Mouse (Mus musculus) forebrain, embryonic 11.5 days (tissue): ENCODE measurements around the gene Plekhh2. TPM values are rescaled to one million over a fixed set of nuclear protein-coding genes. Genes with fewer than 3 reads are reported as not detected.

ENCODE experiments used
- ATAC-seq: fragments of 200-750 bp; cut with Nextera tagmentation; replicated peaks from 2 replicates; pipeline ENCODE4 v1.8.0; 2017; ENCODE audit warnings: moderate TSS enrichment; ENCODE audit not compliant: low FRiP score
- DNase-seq: peaks from one replicate; pipeline ENCODE4 v3.0.0-alpha.2; 2017; ENCODE audit warnings: low spot score
- H3K27ac ChIP-seq: fragments of 300-500 bp; sonication (generic); 2 replicates; pipeline ENCODE4 v1.5.1; 2014; ENCODE audit warnings: low read depth, low read length
- H3K27me3 ChIP-seq: fragments of 300-500 bp; sonication (generic); 2 replicates; pipeline ENCODE4 v1.6.1; 2014; ENCODE audit warnings: mild to moderate bottlenecking, low read length, mixed read lengths; ENCODE audit not compliant: control insufficient read depth, insufficient read depth
- H3K36me3 ChIP-seq: fragments of 300-500 bp; sonication (generic); 2 replicates; pipeline ENCODE4 v1.6.1; 2014; ENCODE audit warnings: mild to moderate bottlenecking, low read length, moderate library complexity, mixed read lengths; ENCODE audit not compliant: control insufficient read depth, insufficient read depth
- H3K4me1 ChIP-seq: fragments of 300-500 bp; sonication (generic); replicated peaks from 2 replicates; pipeline ENCODE4 v1.6.1; 2014; ENCODE audit warnings: low read length, mixed read lengths; ENCODE audit not compliant: control insufficient read depth, insufficient read depth
- H3K4me2 ChIP-seq: fragments of 300-500 bp; sonication (generic); 2 replicates; pipeline ENCODE4 v1.6.1; 2014; ENCODE audit warnings: low read depth, mild to moderate bottlenecking, low read length, moderate library complexity, mixed read lengths; ENCODE audit not compliant: severe bottlenecking
- H3K4me3 ChIP-seq: fragments of 300-500 bp; sonication (generic); 2 replicates; pipeline ENCODE4 v1.5.1; 2014; ENCODE audit warnings: low read depth, low read length
- H3K9ac ChIP-seq: fragments of 300-500 bp; sonication (generic); 2 replicates; pipeline ENCODE4 v1.6.1; 2014; ENCODE audit warnings: low read length
- H3K9me3 ChIP-seq: fragments of 300-500 bp; sonication (generic); 2 replicates; pipeline ENCODE4 v1.6.1; 2016; ENCODE audit warnings: low read length, mixed read lengths; ENCODE audit not compliant: control insufficient read depth
- WGBS: fragments of 180-500 bp; shearing (Covaris S2); extraction: QIAGEN DNeasy Blood & Tissue Kit; methylation state at CpG from one replicate; pipeline ENCODE4 v1.1.7; 2014; 5-methylcytosine and 5-hydroxymethylcytosine counted together
- polyA plus RNA-seq: library from polyadenylated mRNA; unstranded; fragments of >200 nt; fragmentation: Nextera tagmentation; extraction: Ambion mirVana; gene quantifications from 2 replicates; pipeline ENCODE4 v1.2.1, GENCODE M21; 2014

Gene Plekhh2
- polyA plus RNA-seq, 1 experiment from 2014 or later = 3.5 TPM

DNA sequence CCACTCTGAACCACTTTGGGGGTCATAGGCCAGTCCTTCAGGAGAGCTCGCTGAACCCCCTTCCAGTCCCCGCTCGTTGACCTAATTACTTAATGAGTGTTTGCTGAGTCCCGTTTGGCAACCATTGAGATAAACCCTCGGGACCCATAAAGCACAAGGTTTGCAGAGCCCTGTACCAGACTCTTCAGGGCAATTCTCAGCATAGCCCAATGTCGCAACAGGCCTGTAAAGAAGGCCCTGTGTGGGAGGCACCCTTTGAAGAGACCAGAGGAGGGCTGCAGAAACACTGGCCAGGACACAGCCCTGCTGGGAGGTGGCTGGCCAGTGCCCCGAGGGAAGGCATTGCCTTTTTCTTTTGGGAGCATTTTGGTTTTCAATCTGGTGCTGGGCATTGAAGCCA is 100.3 kb downstream of the Plekhh2 start:
- no peak overlapping the region for H3K4me3 ChIP-seq
- H3K27me3 ChIP-seq = no peaks in the 10 kb centered on the region
- H3K4me2 ChIP-seq = no peak overlapping the region
- H3K9me3 ChIP-seq = peaks cover 4% of the 10 kb centered on the region; the same call in 1 of the 2 replicates
- no peak overlapping the region for H3K9ac ChIP-seq
- DNase-seq = no peak
- WGBS = 84% methylated on average over 7 of the region's 7 CpGs
- no peak overlapping the region for H3K27ac ChIP-seq
- H3K4me1 ChIP-seq = no peaks in the 10 kb centered on the region
- no peak for ATAC-seq
- no peaks in the 10 kb centered on the region for H3K36me3 ChIP-seq

DNA sequence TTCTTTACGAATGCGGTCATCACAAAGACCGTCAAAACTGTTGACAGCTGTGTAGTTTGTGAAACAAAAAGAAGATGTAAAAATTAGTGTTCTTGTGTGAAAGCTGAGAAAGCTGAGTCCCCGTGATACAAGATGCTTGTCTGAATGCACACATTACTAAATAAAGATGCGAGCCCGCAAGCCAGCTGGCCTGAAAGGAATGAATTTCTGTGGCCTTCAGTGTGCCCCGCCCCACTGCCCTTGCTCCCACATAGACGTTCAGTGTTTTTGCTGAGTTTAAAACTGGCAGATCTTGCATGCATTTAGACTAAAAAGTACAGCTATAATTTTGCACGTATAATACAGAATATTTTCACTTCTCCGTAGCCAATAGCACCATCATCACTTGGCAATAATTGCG is 104.1 kb downstream of the Plekhh2 start:
- no peak overlapping the region for H3K27ac ChIP-seq
- no peak for DNase-seq
- H3K9ac ChIP-seq = no peak overlapping the region

DNA sequence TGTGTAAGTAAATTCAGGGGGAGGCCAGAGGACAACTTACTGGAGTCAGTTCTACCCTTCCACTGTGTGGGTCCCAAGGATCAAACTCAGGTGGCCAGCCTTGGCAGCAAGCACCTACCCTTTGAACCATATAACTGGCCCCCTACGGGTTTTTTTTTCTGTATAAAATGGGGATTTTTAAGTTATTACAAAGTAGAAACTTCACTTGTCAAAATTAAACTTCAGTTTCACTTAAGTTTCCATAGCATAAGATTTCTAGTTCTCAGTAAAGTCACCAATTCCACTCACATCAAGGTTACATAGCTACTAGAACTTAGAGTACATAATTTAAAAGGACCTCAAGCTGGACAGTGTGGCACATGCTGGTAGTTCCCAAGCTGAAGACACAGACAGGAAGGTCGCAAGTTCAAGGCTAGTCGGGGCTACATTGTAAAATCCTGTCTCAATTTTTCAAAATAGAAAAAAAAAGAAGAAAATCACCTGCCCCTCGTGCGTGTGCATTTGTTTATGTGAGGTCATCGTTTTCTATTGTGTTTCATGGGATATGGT is 104.9 kb downstream of the Plekhh2 start:
- H3K9me3 ChIP-seq = peaks cover 4% of the 10 kb centered on the region; the same call in 1 of the 2 replicates
- H3K4me1 ChIP-seq = no peaks in the 10 kb centered on the region
- no peaks in the 10 kb centered on the region for H3K36me3 ChIP-seq
- no peak overlapping the region for H3K4me3 ChIP-seq
- DNase-seq = no peak
- no peak overlapping the region for H3K9ac ChIP-seq
- no peaks in the 10 kb centered on the region for H3K27me3 ChIP-seq
- ATAC-seq = no peak
- 88% methylated on average over 6 of the region's 6 CpGs for WGBS
- no peak overlapping the region for H3K27ac ChIP-seq
- H3K4me2 ChIP-seq = no peak overlapping the region

More for the DNA sequence above, 104.1 kb downstream of the Plekhh2 start:
- WGBS = 88% methylated on average over 11 of the region's 11 CpGs
- Histone ChIP-seq H3K36me3 (no peaks in the 10 kb centered on the region), H3K4me3 (no peak overlapping the region), H3K4me2 (no peak overlapping the region), H3K27me3 (no peaks in the 10 kb centered on the region), H3K9me3 (peaks cover 4% of the 10 kb centered on the region; the same call in 1 of the 2 replicates), H3K4me1 (no peaks in the 10 kb centered on the region)
- no peak for ATAC-seq

DNA sequence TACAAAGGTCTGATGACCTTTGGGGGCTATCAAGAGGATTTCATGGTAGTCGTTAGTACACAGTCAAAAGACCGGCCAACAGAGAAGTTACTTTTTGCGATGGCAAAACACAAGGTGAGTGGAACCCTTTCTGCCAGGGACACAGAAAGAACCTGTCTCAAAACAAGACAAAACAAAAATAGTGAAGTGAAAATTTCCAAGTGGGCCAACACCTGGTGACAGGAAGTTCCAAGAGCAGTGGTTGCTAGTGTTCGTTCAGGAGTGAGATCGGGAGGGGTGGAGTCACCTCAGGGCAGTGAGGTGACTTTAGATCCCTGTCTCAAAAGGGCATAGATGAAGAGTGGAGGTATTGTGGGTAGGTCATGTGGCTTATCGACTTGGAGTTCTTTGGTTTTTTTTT is 106.3 kb downstream of the Plekhh2 start:
- Histone ChIP-seq H3K27me3 (no peaks in the 10 kb centered on the region), H3K4me3 (no peak overlapping the region), H3K27ac (no peak overlapping the region), H3K9me3 (peaks cover 4% of the 10 kb centered on the region; the same call in 1 of the 2 replicates), H3K9ac (no peak overlapping the region), H3K4me2 (no peak overlapping the region), H3K4me1 (no peaks in the 10 kb centered on the region), H3K36me3 (no peaks in the 10 kb centered on the region)
- WGBS = 96% methylated on average over 6 of the region's 6 CpGs
- DNase-seq (no peak), ATAC-seq (no peak)

DNA sequence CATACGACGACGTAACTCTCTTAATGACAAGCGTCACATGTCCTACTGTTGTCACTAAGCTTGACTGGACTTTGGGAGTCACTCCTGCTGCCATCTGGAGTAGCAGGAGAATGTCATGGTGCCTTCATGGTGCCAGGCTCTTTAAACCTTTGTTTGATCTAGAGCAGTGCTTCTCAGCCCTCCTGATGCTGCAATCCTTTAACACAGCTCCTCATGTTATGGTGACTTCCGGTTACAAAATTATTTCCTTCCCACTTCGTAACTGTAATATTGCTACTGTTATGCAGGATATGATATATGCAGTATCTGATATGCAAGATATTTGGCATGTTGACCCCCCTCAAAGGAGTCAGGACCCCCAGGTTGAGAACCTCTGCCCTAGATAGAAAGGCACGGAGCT is 107.4 kb downstream of the Plekhh2 start:
- no peaks in the 10 kb centered on the region for H3K4me1 ChIP-seq
- no peaks in the 10 kb centered on the region for H3K36me3 ChIP-seq
- H3K27me3 ChIP-seq = no peaks in the 10 kb centered on the region
- no peak overlapping the region for H3K27ac ChIP-seq
- no peak for ATAC-seq
- H3K9me3 ChIP-seq = no peaks in the 10 kb centered on the region
- H3K4me2 ChIP-seq = no peak overlapping the region
- 88% methylated on average over 7 of the region's 7 CpGs for WGBS
- no peak overlapping the region for H3K4me3 ChIP-seq
- no peak for DNase-seq
- no peak overlapping the region for H3K9ac ChIP-seq

DNA sequence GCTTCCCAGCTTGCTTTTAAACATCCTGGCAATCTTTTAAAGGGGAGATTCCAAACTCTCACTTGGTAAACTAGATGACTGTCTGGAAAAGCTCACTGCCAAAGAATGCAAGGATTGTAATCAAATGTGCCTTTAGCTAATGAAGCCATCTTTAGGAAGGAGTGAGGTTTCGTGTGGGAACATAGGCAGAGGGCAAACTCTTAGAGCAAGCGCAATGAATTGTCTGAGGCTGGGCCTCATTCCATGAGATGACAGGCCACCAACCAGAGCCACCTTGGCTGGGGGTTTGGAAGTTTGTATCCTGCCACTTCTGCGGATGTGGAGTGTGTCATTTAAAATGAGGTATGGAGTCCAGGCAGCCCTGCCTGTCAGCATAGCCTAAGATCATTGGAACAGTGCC is 108.4 kb downstream of the Plekhh2 start:
- no peaks in the 10 kb centered on the region for H3K4me1 ChIP-seq
- no peaks in the 10 kb centered on the region for H3K27me3 ChIP-seq
- no peak overlapping the region for H3K4me3 ChIP-seq
- H3K36me3 ChIP-seq = no peaks in the 10 kb centered on the region
- no peak overlapping the region for H3K4me2 ChIP-seq
- 89% methylated on average over 3 of the region's 3 CpGs for WGBS
- ATAC-seq (no peak), DNase-seq (no peak)
- no peak overlapping the region for H3K9ac ChIP-seq
- no peak overlapping the region for H3K27ac ChIP-seq
- no peaks in the 10 kb centered on the region for H3K9me3 ChIP-seq

DNA sequence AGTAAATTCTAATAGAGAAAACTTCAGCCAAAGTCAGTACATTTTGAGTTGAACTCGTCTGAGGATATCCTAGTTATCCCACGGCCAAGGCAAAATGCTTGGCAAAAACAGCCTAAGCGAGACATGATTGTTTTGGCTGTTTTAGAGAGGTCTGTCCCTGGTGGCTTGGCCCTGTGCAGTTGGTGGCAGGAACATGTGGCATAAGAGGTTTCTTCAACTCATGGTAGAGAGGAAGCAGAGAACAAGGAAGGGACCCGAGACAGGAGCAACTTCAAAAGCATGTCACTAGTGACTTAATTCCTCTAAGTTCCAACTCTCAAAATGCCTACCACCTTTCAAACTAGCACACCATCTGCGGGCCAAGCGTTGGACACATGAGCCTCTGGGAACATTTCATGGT is 108.9 kb downstream of the Plekhh2 start:
- no peaks in the 10 kb centered on the region for H3K4me1 ChIP-seq
- DNase-seq = no peak
- no peaks in the 10 kb centered on the region for H3K9me3 ChIP-seq
- WGBS = 87% methylated on average over 6 of the region's 6 CpGs
- no peak overlapping the region for H3K9ac ChIP-seq
- no peak overlapping the region for H3K27ac ChIP-seq
- no peak overlapping the region for H3K4me2 ChIP-seq
- no peak overlapping the region for H3K4me3 ChIP-seq
- no peaks in the 10 kb centered on the region for H3K27me3 ChIP-seq
- ATAC-seq = no peak
- no peaks in the 10 kb centered on the region for H3K36me3 ChIP-seq

DNA sequence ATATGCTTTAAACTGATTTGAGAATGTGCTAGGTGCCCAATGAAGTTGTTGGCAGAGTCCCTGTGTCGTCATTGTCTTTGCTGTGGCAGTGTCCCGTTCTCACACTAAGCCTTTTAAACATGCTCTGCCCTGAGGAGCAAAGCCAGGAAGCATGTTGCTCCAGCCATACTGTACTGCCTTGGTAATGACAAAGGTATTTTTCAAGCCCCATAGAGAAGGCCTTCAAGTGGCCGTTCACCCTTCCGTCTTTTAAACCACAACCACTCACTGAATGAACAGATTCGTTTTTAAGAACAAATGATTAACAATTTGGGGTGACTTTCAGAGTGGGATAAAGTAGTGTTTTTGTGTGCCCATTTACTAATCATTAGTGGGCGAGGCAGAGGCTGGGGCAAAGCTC is 109.5 kb downstream of the Plekhh2 start:
- Histone ChIP-seq H3K27ac (no peak overlapping the region), H3K4me3 (no peak overlapping the region), H3K27me3 (no peaks in the 10 kb centered on the region), H3K9me3 (no peaks in the 10 kb centered on the region), H3K9ac (no peak overlapping the region), H3K4me2 (no peak overlapping the region), H3K4me1 (no peaks in the 10 kb centered on the region), H3K36me3 (no peaks in the 10 kb centered on the region)
- ATAC-seq (no peak), DNase-seq (no peak)
- WGBS = 86% methylated on average over 6 of the region's 6 CpGs

DNA sequence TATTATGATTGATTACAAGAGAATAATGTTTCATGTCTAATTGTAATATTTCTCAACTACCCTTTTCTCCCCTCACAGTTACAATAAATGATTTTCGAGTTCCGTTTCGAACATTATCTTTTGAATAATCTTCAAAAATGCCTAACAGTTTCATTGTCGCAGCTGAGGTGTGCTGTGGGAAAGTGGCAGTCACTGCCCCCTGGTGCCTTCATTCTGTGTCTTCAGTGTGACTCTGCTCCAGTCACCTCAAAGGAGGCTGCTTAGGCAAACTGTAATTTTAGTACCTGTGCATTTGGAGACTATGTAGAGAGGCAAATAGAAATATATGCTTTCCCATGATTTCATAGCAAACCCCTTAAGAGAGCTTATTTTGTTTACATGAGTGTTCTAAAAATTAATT is 110.3 kb downstream of the Plekhh2 start:
- no peak overlapping the region for H3K4me2 ChIP-seq
- H3K9ac ChIP-seq = no peak overlapping the region
- H3K9me3 ChIP-seq = no peaks in the 10 kb centered on the region
- H3K27ac ChIP-seq = no peak overlapping the region
- WGBS = 88% methylated on average over 4 of the region's 4 CpGs
- 0 out of 2 replicates have a peak, but pooled peaks cover 3% of the 10 kb centered on the region for H3K4me1 ChIP-seq
- no peaks in the 10 kb centered on the region for H3K27me3 ChIP-seq
- no peak overlapping the region for H3K4me3 ChIP-seq
- no peak for ATAC-seq
- no peaks in the 10 kb centered on the region for H3K36me3 ChIP-seq
- no peak for DNase-seq
